Mouse (Mus musculus) naive thymus-derived CD4-positive, alpha-beta T cell, adult 2 months (primary cell): Measurements from ENCODE around the gene Pip5kl1.

ENCODE experiments used
- DNase-seq: peaks from one replicate; pipeline ENCODE4 v3.0.0-alpha.2; 2011; ENCODE audit warnings: low read depth

Pip5kl1 gene

DNA sequence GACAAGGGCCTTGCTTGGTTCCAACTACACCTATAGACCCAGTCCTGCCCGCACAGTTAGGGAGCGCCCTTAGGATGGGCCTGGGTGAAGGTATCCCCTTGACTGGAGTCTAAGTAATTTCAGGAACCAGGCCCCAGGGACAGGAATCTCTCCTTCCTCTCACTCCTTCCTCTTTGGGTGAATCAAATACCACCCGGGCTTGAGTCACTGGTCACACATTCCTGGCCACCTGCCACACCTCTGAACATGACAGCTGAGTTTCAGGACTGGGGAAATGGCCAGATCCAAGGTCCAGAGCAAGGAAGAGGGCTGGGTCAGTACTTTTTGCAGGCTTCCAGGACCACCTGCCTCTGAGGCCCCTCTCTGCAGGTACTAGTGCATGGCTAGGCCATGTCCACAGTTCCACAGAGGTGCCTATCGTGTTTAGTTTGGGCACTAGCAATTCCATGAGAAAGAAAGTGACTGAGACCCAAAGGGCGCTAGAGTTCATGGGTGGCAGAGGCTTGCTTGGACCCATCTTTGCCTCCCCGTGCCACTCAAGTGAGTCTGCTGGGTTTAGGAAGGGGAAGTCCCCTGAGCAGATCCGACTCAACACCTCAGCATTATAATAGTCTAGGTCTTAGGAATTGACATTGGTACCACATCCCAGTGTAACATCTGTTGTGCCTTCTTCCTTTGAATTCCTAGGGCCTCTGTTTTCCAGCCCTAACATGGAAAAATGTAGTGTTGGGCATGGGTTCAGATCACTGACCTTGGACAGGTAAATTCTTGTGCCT lies 26.4 kb upstream of the Pip5kl1 start:
- DNase-seq: no peak

DNA sequence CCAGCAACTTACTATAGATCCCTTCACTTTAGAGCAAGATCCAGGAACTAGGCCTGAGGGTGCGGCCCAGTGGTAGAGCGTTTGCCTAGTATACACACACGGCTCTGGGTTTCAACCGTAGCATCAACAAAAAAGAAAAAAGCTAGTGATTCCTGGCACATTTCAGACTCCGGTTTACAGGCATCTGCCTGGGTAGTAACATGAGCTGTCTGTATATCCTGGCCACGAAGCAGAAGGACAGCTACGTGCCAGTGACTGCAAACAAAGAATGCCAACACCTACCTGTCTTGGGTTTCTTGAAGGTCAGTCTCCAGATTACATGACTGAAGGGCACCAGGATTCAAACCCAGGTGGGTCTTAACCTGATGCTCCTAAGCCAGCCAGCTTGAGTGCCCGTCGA lies 25.4 kb upstream of the Pip5kl1 start:
- DNase-seq: no peak

DNA sequence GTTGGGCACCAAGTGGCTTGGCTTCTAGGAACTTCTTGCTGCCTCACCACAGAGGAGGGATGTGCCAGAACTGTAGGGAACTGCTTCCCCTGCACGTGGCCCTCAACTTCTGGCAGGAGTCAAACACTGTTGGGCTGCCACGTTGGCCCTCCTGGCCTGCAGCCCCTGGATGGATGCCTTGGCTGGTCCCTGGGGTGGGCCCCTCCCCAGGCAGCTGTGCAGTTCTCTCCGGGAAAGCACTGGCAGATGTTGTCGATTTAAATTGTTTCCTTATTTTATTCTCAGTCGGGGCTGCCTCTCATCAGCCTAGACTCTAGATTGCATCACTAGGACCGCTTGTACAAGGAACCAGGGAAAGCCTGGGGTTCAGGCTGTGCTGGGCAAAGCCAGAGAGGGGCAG lies 24.8 kb upstream of the Pip5kl1 start:
- DNase-seq: no peak

- DNase-seq: no peak
Measured at GRCm38 (mm10) chr2:32551236-32551635, 23.4 kb upstream of the Pip5kl1 start.

GRCm38 (mm10) chr2:32553592-32554148 lies 20.9 kb upstream of the Pip5kl1 start:
- peak; percentile 76 for DNase-seq

DNA sequence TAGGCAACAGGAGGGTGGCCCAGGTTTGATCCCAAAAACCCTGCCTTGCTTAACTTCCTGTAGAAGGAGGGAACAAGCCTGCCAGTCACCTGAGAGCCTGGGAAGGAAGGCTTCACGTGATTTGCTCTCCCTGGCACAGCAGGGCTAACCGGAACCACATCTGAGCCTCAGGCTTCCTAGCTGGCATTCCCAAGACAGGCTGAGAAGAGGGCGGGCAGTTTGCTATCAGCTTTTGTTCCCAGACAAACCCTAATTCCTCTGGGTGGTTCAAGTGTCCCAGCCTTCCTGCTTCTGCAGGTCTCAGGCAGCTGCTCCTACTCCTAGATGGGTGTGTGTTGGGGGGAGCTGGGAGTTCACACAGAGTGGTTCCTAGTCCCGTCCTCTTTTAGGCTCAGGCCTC lies 19.1 kb upstream of the Pip5kl1 start:
- no peak for DNase-seq

- no peak for DNase-seq
Measured at GRCm38 (mm10) chr2:32556019-32556418, 18.6 kb upstream of the Pip5kl1 start.

GRCm38 (mm10) chr2:32559570-32559969 lies 15.0 kb upstream of the Pip5kl1 start:
- DNase-seq: no peak

DNA sequence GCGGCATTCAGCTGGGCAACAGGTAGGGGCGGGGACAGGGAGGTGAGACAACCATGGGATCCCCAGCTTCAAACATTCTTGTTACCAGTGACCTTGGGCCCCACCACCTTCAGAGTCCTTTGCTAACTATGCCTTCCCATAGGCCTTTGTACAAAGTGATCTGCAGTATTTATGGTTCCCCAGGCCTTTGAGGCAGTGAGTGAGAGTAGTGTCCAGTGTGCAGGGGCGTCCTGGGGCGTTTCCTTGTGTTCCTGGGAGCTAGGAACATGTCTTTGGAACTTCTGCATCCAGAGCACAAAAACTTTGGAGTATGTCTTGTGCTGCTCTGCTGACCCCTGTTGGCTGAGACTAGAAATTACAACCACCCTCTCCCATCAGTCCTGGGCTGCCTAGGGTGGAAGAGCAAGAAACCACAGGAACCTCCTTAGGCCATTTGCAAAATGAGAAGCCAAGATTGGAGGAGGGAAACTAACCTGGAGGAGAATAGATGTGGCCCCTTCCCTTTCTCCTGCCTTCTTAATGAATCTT lies 8.0 kb upstream of the Pip5kl1 start:
- DNase-seq: peak; percentile 88

DNA sequence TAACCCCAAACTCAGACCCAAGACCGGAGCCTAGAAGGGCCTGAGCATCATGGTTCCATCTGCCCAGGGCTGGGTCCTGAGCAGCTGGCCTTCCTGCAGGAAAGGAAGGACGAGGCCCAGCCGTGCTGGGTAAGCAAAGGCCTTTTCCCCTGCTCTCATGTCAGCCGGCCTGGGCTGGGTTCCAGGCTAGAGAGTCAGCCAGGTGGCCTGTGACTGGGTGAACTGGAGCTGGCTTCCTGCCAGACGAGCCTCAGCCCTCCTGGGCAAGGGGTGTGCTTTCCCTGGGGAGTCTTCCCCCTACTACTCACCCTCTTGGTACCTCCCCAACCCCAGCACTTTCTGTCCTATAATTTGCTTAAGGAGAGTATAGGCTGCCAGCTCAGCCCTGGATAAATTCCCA lies 6.4 kb upstream of the Pip5kl1 start:
- no peak for DNase-seq

GRCm38 (mm10) chr2:32568941-32569340 lies 5.7 kb upstream of the Pip5kl1 start:
- no peak for DNase-seq

- peak; percentile 93 for DNase-seq
Measured at GRCm38 (mm10) chr2:32570698-32571494, 3.7 kb upstream of the Pip5kl1 start, which contains the start of gene Dpm2. Gene Dpm2, plus strand, starts transcription at chr2:32570858.

DNA sequence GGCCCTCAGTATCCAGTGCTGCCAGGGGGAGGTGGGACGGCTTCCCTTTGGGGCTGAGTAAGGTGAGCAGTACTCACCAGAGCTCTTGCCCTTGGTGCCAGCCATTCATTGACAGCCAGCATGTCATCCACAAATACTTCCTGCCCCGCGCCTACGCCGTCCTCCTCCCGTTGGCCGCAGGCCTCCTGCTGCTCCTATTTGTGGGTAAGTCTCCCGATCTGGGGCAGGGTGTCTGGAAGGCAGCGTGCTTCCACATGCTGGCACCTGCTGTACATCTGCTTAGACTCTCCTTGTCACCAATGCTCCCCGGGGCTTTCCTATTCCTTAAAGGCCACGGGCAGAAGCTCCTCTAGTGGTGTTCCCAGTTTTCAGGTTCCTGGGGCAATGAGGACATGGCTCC lies 2.4 kb upstream of the Pip5kl1 start:
- no peak for DNase-seq

GRCm38 (mm10) chr2:32574901-32575585 lies 446 bp downstream of the Pip5kl1 start:
- peak; percentile 85 for DNase-seq

GRCm38 (mm10) chr2:32575586-32576160 lies 1.1 kb downstream of the Pip5kl1 start, which contains the start of gene 9430097D07Rik:
Gene 9430097D07Rik, minus strand, starts transcription at chr2:32575684.
- peak; percentile 73 for DNase-seq

GRCm38 (mm10) chr2:32576532-32576931 lies 1.9 kb downstream of the Pip5kl1 start:
- DNase-seq: no peak

GRCm38 (mm10) chr2:32578146-32579046 lies 3.8 kb downstream of the Pip5kl1 start:
- no peak for DNase-seq

- DNase-seq: peak; percentile 24
Measured at GRCm38 (mm10) chr2:32581450-32582095, 7.0 kb downstream of the Pip5kl1 start.

DNA sequence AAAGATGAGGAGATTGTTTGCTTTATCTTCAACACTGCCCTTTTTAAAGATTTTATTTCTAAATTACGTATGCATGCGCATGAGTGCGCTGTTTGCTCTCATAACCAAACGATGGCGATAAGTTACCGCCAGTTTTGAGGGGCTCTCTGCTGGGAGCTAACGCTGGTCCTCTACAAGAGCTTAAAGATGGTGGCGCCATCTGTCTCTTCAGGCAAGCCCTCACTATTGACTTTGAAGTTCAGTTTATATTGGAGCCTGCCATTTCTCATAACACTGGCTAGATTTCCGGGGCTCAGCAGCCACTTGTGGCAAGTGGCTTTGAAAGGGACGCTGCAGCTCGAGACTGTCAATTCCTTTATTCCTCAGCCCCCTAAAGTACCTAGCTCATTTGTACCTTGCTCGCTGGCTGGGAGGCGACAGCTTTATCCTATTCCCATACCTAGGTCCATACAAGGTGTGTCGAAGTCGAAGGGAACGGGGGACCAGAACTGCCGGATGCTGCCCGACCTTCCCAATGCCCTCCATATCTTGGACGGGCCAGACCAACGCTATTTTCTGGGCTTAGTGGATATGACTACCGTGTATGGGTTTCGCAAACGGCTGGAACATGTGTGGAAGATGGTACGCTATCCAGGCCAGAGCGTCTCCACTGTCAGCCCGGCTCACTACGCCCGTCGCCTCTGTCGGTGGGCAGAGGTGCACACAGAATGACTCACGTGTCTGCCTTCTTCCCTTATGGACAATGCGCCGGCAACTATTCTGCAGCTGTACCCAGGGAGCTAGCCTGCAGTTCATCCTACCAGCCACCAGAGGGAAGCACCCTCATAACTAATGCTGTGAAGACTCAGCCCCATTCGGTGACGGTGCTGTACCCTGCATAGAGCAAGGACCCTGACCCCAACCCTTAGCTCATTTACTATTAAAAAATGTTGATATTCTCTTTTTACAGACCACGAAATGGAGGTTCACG lies 8.5 kb downstream of the Pip5kl1 start:
- peak; percentile 90 for DNase-seq
